Mouse (Mus musculus) thymus, adult 2 months (tissue): ENCODE measurements around the gene Etfdh. TPM values are rescaled to one million over a fixed set of nuclear protein-coding genes. Genes with fewer than 3 reads are reported as not detected.
"Not testable (repeated sequence)": the region's sequence is repeated elsewhere in the genome, so short reads cannot be mapped to it uniquely, and the experiment has no call there.

Source experiments
- DNase-seq: peaks from one replicate; pipeline ENCODE4 v3.0.0; 2021
- H3K27ac ChIP-seq: fragments of 200-500 bp; 2 replicates; pipeline ENCODE4 v1.5.1; 2012; ENCODE audit warnings: low read length, control low read depth; ENCODE audit not compliant: control insufficient read depth, insufficient read depth
- H3K27me3 ChIP-seq: fragments of 200-500 bp; 2 replicates; pipeline ENCODE4 v1.6.1; 2012; ENCODE audit warnings: mild to moderate bottlenecking, low read length, moderate library complexity, mixed read lengths; ENCODE audit not compliant: control insufficient read depth, insufficient read depth
- H3K36me3 ChIP-seq: fragments of 200-500 bp; 2 replicates; pipeline ENCODE4 v1.6.1; 2012; ENCODE audit warnings: mild to moderate bottlenecking, low read length, moderate library complexity; ENCODE audit not compliant: control insufficient read depth, insufficient read depth
- H3K4me1 ChIP-seq: fragments of 200-500 bp; replicated peaks from 2 replicates; pipeline ENCODE4 v1.6.1; 2012; ENCODE audit warnings: low read length; ENCODE audit not compliant: control insufficient read depth, insufficient read depth
- H3K4me3 ChIP-seq: fragments of 200-500 bp; 2 replicates; pipeline ENCODE4 v1.5.1; 2012; ENCODE audit warnings: mild to moderate bottlenecking, low read length, control low read depth, moderate library complexity; ENCODE audit not compliant: control insufficient read depth, insufficient read depth
- CTCF ChIP-seq: fragments of 200-500 bp; IDR thresholded peaks from 2 replicates; pipeline ENCODE4 v1.5.1; 2012; ENCODE audit warnings: mild to moderate bottlenecking, control low read depth, low read length, moderate library complexity, borderline replicate concordance; ENCODE audit not compliant: control insufficient read depth, poor library complexity, insufficient read depth; ENCODE audit errors: extremely low read depth
- POLR2A ChIP-seq: fragments of 200-500 bp; IDR thresholded peaks from 2 replicates; pipeline ENCODE4 v1.6.1; 2012; ENCODE audit warnings: mild to moderate bottlenecking, low read length, control low read depth, moderate library complexity; ENCODE audit not compliant: control insufficient read depth, poor library complexity, insufficient read depth; ENCODE audit errors: extremely low read depth
- WGBS: fragments of 180-500 bp; shearing (Covaris S2); methylation state at CpG from one replicate; pipeline ENCODE4 v1.1.7; 2018; 5-methylcytosine and 5-hydroxymethylcytosine counted together
- polyA plus RNA-seq: library from polyadenylated mRNA; depleted of rRNA; stranded (reverse); fragments of >200 nt; gene quantifications from 2 replicates; pipeline ENCODE4 v1.2.3, GENCODE M21; 2012

The Etfdh gene
- polyA plus RNA-seq, 1 experiment, result 61.3 TPM

- Histone ChIP-seq H3K36me3 (no peaks in the 10 kb centered on the region), H3K4me3 (no peak overlapping the region), H3K4me1 (no peaks in the 10 kb centered on the region), H3K27ac (no peak overlapping the region), H3K27me3 (no peaks in the 10 kb centered on the region)
- no peak for TF ChIP-seq CTCF
- TF ChIP-seq POLR2A, result no peak
- WGBS, result 94% methylated on average over 6 of the region's 6 CpGs
- no peak for DNase-seq
Measured at GRCm38 (mm10) chr3:79578164-79578563, 51.1 kb downstream of the Etfdh start.

- TF ChIP-seq CTCF, result no peak
- TF ChIP-seq POLR2A, result no peak
- Histone ChIP-seq H3K4me1 (no peaks in the 10 kb centered on the region), H3K27me3 (no peaks in the 10 kb centered on the region), H3K4me3 (no peak overlapping the region), H3K27ac (no peak overlapping the region), H3K36me3 (no peaks in the 10 kb centered on the region)
- WGBS, result 94% methylated on average over 6 of the region's 6 CpGs
- no peak for DNase-seq
Measured at GRCm38 (mm10) chr3:79577606-79578005, 51.7 kb downstream of the Etfdh start.

GRCm38 (mm10) chr3:79576865-79577264, 52.4 kb downstream of the Etfdh start:
- no peaks in the 10 kb centered on the region for H3K4me1 ChIP-seq

GRCm38 (mm10) chr3:79576468-79576816, 52.9 kb downstream of the Etfdh start:
- no peak overlapping the region for H3K4me3 ChIP-seq
- WGBS, result 78% methylated on average over 3 of the region's 3 CpGs
- no peak for DNase-seq
- H3K27me3 ChIP-seq, result no peaks in the 10 kb centered on the region
- H3K27ac ChIP-seq, result no peak overlapping the region
- no peaks in the 10 kb centered on the region for H3K36me3 ChIP-seq
- H3K4me1 ChIP-seq, result no peaks in the 10 kb centered on the region
- no peak for TF ChIP-seq CTCF
- no peak for TF ChIP-seq POLR2A

More at GRCm38 (mm10) chr3:79576865-79577264, 52.4 kb downstream of the Etfdh start:
- no peak for TF ChIP-seq CTCF
- TF ChIP-seq POLR2A, result no peak
- Histone ChIP-seq H3K36me3 (no peaks in the 10 kb centered on the region), H3K27ac (no peak overlapping the region), H3K27me3 (no peaks in the 10 kb centered on the region), H3K4me3 (no peak overlapping the region)
- no peak for DNase-seq
- WGBS, result 79% methylated on average over 5 of the region's 5 CpGs

GRCm38 (mm10) chr3:79575576-79576467, 53.5 kb downstream of the Etfdh start:
- no peaks in the 10 kb centered on the region for H3K4me1 ChIP-seq
- no peak for DNase-seq
- H3K27ac ChIP-seq, result no peak overlapping the region
- H3K36me3 ChIP-seq, result no peaks in the 10 kb centered on the region
- H3K27me3 ChIP-seq, result no peaks in the 10 kb centered on the region
- TF ChIP-seq CTCF, result no peak
- no peak for TF ChIP-seq POLR2A
- WGBS, result 83% methylated on average over 10 of the region's 10 CpGs
- H3K4me3 ChIP-seq, result no peak overlapping the region

- Histone ChIP-seq H3K27me3 (no peaks in the 10 kb centered on the region), H3K4me3 (no peak overlapping the region), H3K27ac (no peak overlapping the region), H3K4me1 (no peaks in the 10 kb centered on the region), H3K36me3 (no peaks in the 10 kb centered on the region)
- DNase-seq, result no peak
- TF ChIP-seq CTCF, result no peak
- TF ChIP-seq POLR2A, result no peak
- 99% methylated on average over 3 of the region's 3 CpGs for WGBS
Measured at GRCm38 (mm10) chr3:79574336-79574735, 55.0 kb downstream of the Etfdh start.

GRCm38 (mm10) chr3:79573376-79573775, 55.9 kb downstream of the Etfdh start:
- DNase-seq, H3K4me1 ChIP-seq, H3K27me3 ChIP-seq, H3K27ac ChIP-seq, H3K4me3 ChIP-seq, H3K36me3 ChIP-seq: not testable (repeated sequence)
- WGBS, result 97% methylated on average over 5 of the region's 5 CpGs
